Mouse (Mus musculus): ENCODE data around the gene Olfr1413.
A peak's percentile ranks its signal among the peaks of the same experiment; 100 is the strongest.

The Olfr1413 gene

GRCm38 (mm10) chr1:92571022-92571421 lies at the start of gene Olfr1413:
Olfr1413 (plus strand) TSS chr1:92571322.
- DNase-seq: no peak

GRCm38 (mm10) chr1:92521376-92521775 lies 49.7 kb upstream of the Olfr1413 start:
- no peak for DNase-seq

GRCm38 (mm10) chr1:92523764-92524163 lies 47.4 kb upstream of the Olfr1413 start:
- no peak for DNase-seq

GRCm38 (mm10) chr1:92536972-92537371 lies 34.1 kb upstream of the Olfr1413 start:
- no peak for DNase-seq

- DNase-seq: no peak
Measured at GRCm38 (mm10) chr1:92539071-92539470, 32.1 kb upstream of the Olfr1413 start.

GRCm38 (mm10) chr1:92545929-92546328 lies 25.2 kb upstream of the Olfr1413 start:
- no peak for DNase-seq

- no peak for DNase-seq
Measured at GRCm38 (mm10) chr1:92585479-92585878, 14.4 kb downstream of the Olfr1413 start, which contains the start of gene Olfr1412. Olfr1412 (plus strand) TSS chr1:92585779.

- DNase-seq: no peak
Measured at GRCm38 (mm10) chr1:92594111-92594510, 23.0 kb downstream of the Olfr1413 start, which contains the start of gene Olfr1411. Olfr1411 (plus strand) TSS chr1:92594411.

GRCm38 (mm10) chr1:92596019-92596418 lies 24.9 kb downstream of the Olfr1413 start:
- DNase-seq: no peak

GRCm38 (mm10) chr1:92605482-92605881 lies 34.4 kb downstream of the Olfr1413 start, which contains the start of gene Olfr1410:
Olfr1410 (plus strand) TSS chr1:92605782.
- no peak for DNase-seq

GRCm38 (mm10) chr1:92607711-92608110 lies 36.6 kb downstream of the Olfr1413 start:
- no peak for DNase-seq

- DNase-seq: peak in 1 of 2 experiments; percentile 12
Measured at GRCm38 (mm10) chr1:92611008-92611407, 39.9 kb downstream of the Olfr1413 start.

GRCm38 (mm10) chr1:92613175-92613574 lies 42.1 kb downstream of the Olfr1413 start:
- DNase-seq: no peak

GRCm38 (mm10) chr1:92614516-92614915 lies 43.4 kb downstream of the Olfr1413 start:
- DNase-seq: no peak

- DNase-seq: no peak
Measured at GRCm38 (mm10) chr1:92616046-92616445, 44.9 kb downstream of the Olfr1413 start.

- DNase-seq: no peak
Measured at GRCm38 (mm10) chr1:92617488-92617887, 46.4 kb downstream of the Olfr1413 start, which contains the start of gene Olfr12. Olfr12 (plus strand) TSS chr1:92617788.

- DNase-seq: no peak
Measured at GRCm38 (mm10) chr1:92618360-92618759, 47.2 kb downstream of the Olfr1413 start.
